Mouse (Mus musculus) E14TG2a.4 (cell line): ENCODE results near the gene Fgl2.

Experiments used
- CTCF ChIP-seq: conservative IDR thresholded peaks from 2 replicates; pipeline ENCODE4 v1.5.1; 2014; ENCODE audit warnings: low read length
- NANOG ChIP-seq: IDR thresholded peaks from 2 replicates; pipeline ENCODE4 v1.6.1; 2014; ENCODE audit warnings: borderline replicate concordance, low read length, mixed read lengths
- POU5F1 ChIP-seq: IDR thresholded peaks from 2 replicates; pipeline ENCODE4 v1.6.1; 2014; ENCODE audit warnings: low read length, borderline replicate concordance

DNA sequence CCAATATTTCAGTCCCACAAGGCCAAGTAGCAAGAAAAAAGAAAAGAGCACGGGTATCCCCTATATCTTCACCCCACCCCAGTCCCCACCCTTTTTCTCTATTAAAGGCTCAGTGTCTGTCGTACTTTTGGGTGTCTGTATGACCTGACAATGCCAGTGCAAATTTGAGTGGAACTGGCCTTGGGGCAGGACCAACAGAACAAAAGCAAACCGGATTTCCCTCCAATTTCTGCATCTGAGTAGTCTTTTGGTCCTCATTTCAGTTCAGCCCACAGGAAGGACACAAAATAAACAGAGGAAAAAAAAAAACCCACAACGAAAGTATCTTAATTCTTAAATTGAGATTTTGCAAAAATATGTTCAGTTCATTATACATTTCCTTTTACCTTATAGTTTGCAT is 46.2 kb downstream of the Fgl2 start:
- TF ChIP-seq CTCF (no peak), NANOG (no peak), POU5F1 (no peak)
